Mouse (Mus musculus) CD4-positive naive resting alpha-beta T cell, adult 76 days (primary cell): ENCODE results near the gene Ccl3. TPM values are rescaled to one million over a fixed set of nuclear protein-coding genes. Genes with fewer than 3 reads are reported as not detected.

Experiments used
- total RNA-seq: library from RNA; stranded (reverse); gene quantifications from one replicate; pipeline ENCODE4 v1.2.4, GENCODE M21; 2023

Gene Ccl3
- total RNA-seq, result 12.7 TPM

DNA sequence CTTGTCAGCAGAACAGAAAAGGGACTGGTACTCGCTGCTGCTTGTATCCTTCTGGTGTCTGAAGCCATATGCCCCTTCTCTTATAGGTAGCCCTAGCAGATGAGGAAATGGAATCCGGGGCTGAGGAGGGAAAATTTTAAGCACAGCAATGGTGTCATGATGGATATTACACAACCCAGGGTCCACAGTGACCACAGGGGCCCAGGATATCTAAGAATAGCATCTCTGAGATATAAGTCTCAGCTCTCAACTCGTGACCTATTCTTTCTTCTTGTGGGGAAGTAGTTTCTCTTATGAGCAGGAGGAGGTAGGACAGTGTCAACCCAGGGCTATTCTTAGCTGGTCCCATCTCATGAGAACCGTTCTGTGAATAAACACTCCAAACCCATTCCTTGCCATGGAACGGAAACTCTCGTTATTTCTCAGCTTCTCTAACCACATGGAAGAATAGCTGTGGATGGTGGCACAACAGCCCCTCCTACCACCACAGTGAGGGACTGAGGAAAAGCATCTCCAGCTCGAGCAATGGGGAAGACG, at the start of gene Ccl3:
Ccl3 (minus strand) TSS at position 51 of the 537 bp plus-strand sequence.

DNA sequence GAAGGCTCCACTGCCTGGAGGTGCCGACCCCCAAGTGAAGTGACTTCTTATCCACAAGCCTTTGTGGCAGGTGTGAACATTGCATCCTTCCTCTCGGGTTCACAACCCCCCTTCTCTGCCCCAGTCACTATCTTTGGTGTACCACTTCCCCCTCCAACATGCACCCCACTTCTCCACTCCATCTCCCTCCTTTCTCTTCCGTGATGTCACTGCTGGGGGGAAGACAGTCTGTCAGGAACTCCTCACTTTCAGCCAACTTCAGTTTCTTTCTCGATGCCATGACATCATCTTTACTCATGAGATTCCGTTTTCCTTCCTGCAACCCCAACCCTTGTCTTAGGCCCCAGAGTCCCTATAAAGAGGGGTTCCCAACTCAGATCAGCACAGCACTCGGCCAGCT, 13.0 kb upstream of the Ccl3 start, which contains the start of gene Ccl4:
Ccl4 (plus strand) TSS at position 381 of the 400 bp plus-strand sequence.

DNA sequence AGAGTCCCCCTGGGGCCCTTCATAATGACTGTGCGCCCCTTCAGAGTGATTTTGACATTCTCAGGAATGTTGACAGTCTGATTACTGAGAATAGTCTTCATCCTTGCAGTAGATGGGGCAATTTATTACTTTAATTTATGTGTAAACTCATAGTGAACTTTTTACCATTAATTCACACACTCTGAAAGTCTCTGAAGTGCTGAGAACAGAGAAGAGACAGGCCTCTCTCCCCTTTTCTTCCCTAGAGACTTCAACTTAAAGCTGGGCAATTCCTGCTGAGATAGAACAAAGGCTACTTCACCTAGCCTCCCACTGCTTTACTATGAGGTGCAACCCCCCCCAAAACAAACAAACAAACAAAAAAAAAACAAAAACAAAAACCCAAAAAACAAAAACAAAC, 3.6 kb downstream of the Ccl3 start, which contains the start of gene Rpl9-ps1:
Rpl9-ps1 (minus strand) TSS at position 101 of the 400 bp plus-strand sequence.

Other genes with a start within 250 kb of the Ccl3 start
- gene Rasl10b, start 240.2 kb downstream of the Ccl3 start, total RNA-seq, result 0.35 TPM
- not detected for gene Gas2l2, start 219.9 kb downstream of the Ccl3 start, total RNA-seq
- not detected for gene 1700020L24Rik, start 211.7 kb downstream of the Ccl3 start, total RNA-seq
- gene Mmp28, start 186.3 kb downstream of the Ccl3 start, total RNA-seq, result not detected
- 141 TPM for gene Taf15, start 176.3 kb downstream of the Ccl3 start, total RNA-seq
- gene Heatr9, start 127.2 kb downstream of the Ccl3 start, total RNA-seq, result not detected
- 52.5 TPM for gene Ccl5, start 118.8 kb downstream of the Ccl3 start, total RNA-seq
- gene Ccl9, start 70.7 kb downstream of the Ccl3 start, total RNA-seq, result 0.44 TPM
- gene Ccl6, start 56.3 kb downstream of the Ccl3 start, total RNA-seq, result 5.0 TPM
- not detected for gene Rpl9-ps1, start 3.7 kb downstream of the Ccl3 start, total RNA-seq
- gene Ccl4, start 13.2 kb upstream of the Ccl3 start, total RNA-seq, result 11.0 TPM
- gene Wfdc17, start 54.6 kb upstream of the Ccl3 start, total RNA-seq, result not detected
- gene Wfdc18, start 59.7 kb upstream of the Ccl3 start, total RNA-seq, result not detected
- gene Wfdc21, start 97.6 kb upstream of the Ccl3 start, total RNA-seq, result not detected
- 39.2 TPM for gene Heatr6, start 104.3 kb upstream of the Ccl3 start, total RNA-seq
- gene Hnf1b, start 200.7 kb upstream of the Ccl3 start, total RNA-seq, result not detected